Mouse (Mus musculus) midbrain, embryonic 15.5 days (tissue): ENCODE results near the gene Ppp1r1b. TPM values are rescaled to one million over a fixed set of nuclear protein-coding genes. Genes with fewer than 3 reads are reported as not detected.

ENCODE experiments used
- ATAC-seq: fragments of 200-750 bp; cut with Nextera tagmentation; replicated peaks from 2 replicates; pipeline ENCODE4 v1.8.0; 2017; ENCODE audit warnings: moderate TSS enrichment
- H3K27ac ChIP-seq: fragments of 300-500 bp; sonication (generic); 2 replicates; pipeline ENCODE4 v1.5.1; 2015; ENCODE audit warnings: mild to moderate bottlenecking, inconsistent platforms
- H3K27me3 ChIP-seq: fragments of 300-500 bp; sonication (generic); replicated peaks from 2 replicates; pipeline ENCODE4 v1.6.1; 2015; ENCODE audit warnings: inconsistent platforms
- H3K36me3 ChIP-seq: fragments of 300-500 bp; sonication (generic); replicated peaks from 2 replicates; pipeline ENCODE4 v1.6.1; 2015; ENCODE audit warnings: inconsistent platforms
- H3K4me1 ChIP-seq: fragments of 300-500 bp; sonication (generic); 2 replicates; pipeline ENCODE4 v1.6.1; 2015; ENCODE audit warnings: inconsistent platforms
- H3K4me2 ChIP-seq: fragments of 300-500 bp; sonication (generic); 2 replicates; pipeline ENCODE4 v1.6.1; 2015; ENCODE audit warnings: inconsistent platforms, mild to moderate bottlenecking, moderate library complexity
- H3K4me3 ChIP-seq: fragments of 300-500 bp; sonication (generic); 2 replicates; pipeline ENCODE4 v1.5.1; 2015; ENCODE audit warnings: mild to moderate bottlenecking, inconsistent platforms
- H3K9ac ChIP-seq: fragments of 300-500 bp; sonication (generic); 2 replicates; pipeline ENCODE4 v1.6.1; 2015; ENCODE audit warnings: mild to moderate bottlenecking, inconsistent platforms
- H3K9me3 ChIP-seq: fragments of 300-500 bp; sonication (generic); 2 replicates; pipeline ENCODE4 v1.6.1; 2016; ENCODE audit warnings: inconsistent platforms
- WGBS: fragments of 180-500 bp; shearing (Covaris S2); methylation state at CpG from one replicate; pipeline ENCODE4 v1.1.7; 2015; ENCODE audit warnings: mixed read lengths; 5-methylcytosine and 5-hydroxymethylcytosine counted together
- polyA plus RNA-seq: library from polyadenylated mRNA; unstranded; fragments of >200 nt; fragmentation: Nextera tagmentation; extraction: Ambion mirVana; gene quantifications from 2 replicates; pipeline ENCODE4 v1.2.1, GENCODE M21; 2015

Ppp1r1b gene
- polyA plus RNA-seq, 1 experiment from 2014 or later = 2.0 TPM

GRCm38 (mm10) chr11:98394301-98394700 is 46.1 kb downstream of the Ppp1r1b start:
- WGBS = 59% methylated on average over 6 of the region's 6 CpGs
- peaks cover 11% of the 10 kb centered on the region; the same call in 1 of the 2 replicates for H3K27me3 ChIP-seq
- no peak overlapping the region for H3K4me3 ChIP-seq
- ATAC-seq = no peak
- no peaks in the 10 kb centered on the region for H3K36me3 ChIP-seq
- H3K4me1 ChIP-seq = no peaks in the 10 kb centered on the region; the same call in none of the 2 replicates
- H3K9ac ChIP-seq = no peak overlapping the region
- no peaks in the 10 kb centered on the region for H3K9me3 ChIP-seq
- H3K4me2 ChIP-seq = no peak overlapping the region
- H3K27ac ChIP-seq = no peak overlapping the region

GRCm38 (mm10) chr11:98395041-98395440 is 46.8 kb downstream of the Ppp1r1b start:
- Histone ChIP-seq H3K36me3 (no peaks in the 10 kb centered on the region), H3K4me2 (no peak overlapping the region), H3K27ac (no peak overlapping the region), H3K27me3 (peaks cover 11% of the 10 kb centered on the region; the same call in 1 of the 2 replicates), H3K9ac (no peak overlapping the region), H3K9me3 (no peaks in the 10 kb centered on the region), H3K4me1 (peaks cover 3% of the 10 kb centered on the region), H3K4me3 (no peak overlapping the region)
- WGBS = 53% methylated on average over 4 of the region's 4 CpGs
- ATAC-seq = no peak

- Histone ChIP-seq H3K27me3 (no peaks in the 10 kb centered on the region; the same call in 1 of the 2 replicates), H3K36me3 (no peaks in the 10 kb centered on the region), H3K9me3 (no peaks in the 10 kb centered on the region), H3K4me2 (no peak overlapping the region), H3K4me1 (peaks cover 7% of the 10 kb centered on the region), H3K9ac (no peak overlapping the region), H3K4me3 (no peak overlapping the region), H3K27ac (no peak overlapping the region)
- ATAC-seq = no peak
- WGBS = 89% methylated on average over 7 of the region's 7 CpGs
Observed at GRCm38 (mm10) chr11:98397946-98398345, 49.7 kb downstream of the Ppp1r1b start.

GRCm38 (mm10) chr11:98400161-98400726 is 52.0 kb downstream of the Ppp1r1b start, which contains the start of gene Pgap3:
TSS of gene Pgap3 (minus strand) at chr11:98400490.
- no peaks in the 10 kb centered on the region for H3K36me3 ChIP-seq
- H3K4me3 ChIP-seq = peak within 1 kb of the TSS; percentile 59
- peak within 1 kb of the TSS; percentile 74 for H3K4me2 ChIP-seq
- peaks cover 7% of the 10 kb centered on the region for H3K4me1 ChIP-seq
- peak; percentile 91 for ATAC-seq
- peak within 1 kb of the TSS; percentile 96 for H3K27ac ChIP-seq
- no peaks in the 10 kb centered on the region for H3K9me3 ChIP-seq
- under 1% methylated on average over 40 of the region's 40 CpGs for WGBS
- peak within 1 kb of the TSS; percentile 69 for H3K9ac ChIP-seq
- peaks cover 5% of the 10 kb centered on the region for H3K27me3 ChIP-seq

- 65% methylated on average over 3 of the region's 3 CpGs for WGBS
- Histone ChIP-seq H3K27me3 (peaks cover 5% of the 10 kb centered on the region), H3K9me3 (no peaks in the 10 kb centered on the region), H3K27ac (peak overlapping the region; percentile 96), H3K4me1 (peaks cover 7% of the 10 kb centered on the region), H3K36me3 (no peaks in the 10 kb centered on the region), H3K4me2 (peak overlapping the region; percentile 74), H3K4me3 (peak overlapping the region; percentile 59), H3K9ac (peak overlapping the region; percentile 69)
- ATAC-seq = 0 out of 2 replicates have a peak, but pooled peaks have one; percentile 1
Observed at GRCm38 (mm10) chr11:98400816-98401215, 52.6 kb downstream of the Ppp1r1b start.

- Histone ChIP-seq H3K9me3 (no peaks in the 10 kb centered on the region), H3K36me3 (no peaks in the 10 kb centered on the region), H3K27me3 (peaks cover 14% of the 10 kb centered on the region), H3K4me2 (no peak overlapping the region), H3K4me1 (peaks cover 5% of the 10 kb centered on the region; the same call in 1 of the 2 replicates), H3K4me3 (no peak overlapping the region), H3K27ac (no peak overlapping the region), H3K9ac (no peak overlapping the region)
- no peak for ATAC-seq
- WGBS = 78% methylated on average over 6 of the region's 6 CpGs
Observed at GRCm38 (mm10) chr11:98406621-98407020, 58.4 kb downstream of the Ppp1r1b start.

Other genes with a start within 250 kb of the Ppp1r1b start
- 32.8 and 33.2 TPM in 2 replicates for gene Fbxl20, start 198.0 kb upstream of the Ppp1r1b start, polyA plus RNA-seq
- 57.4 and 57.8 TPM in 2 replicates for gene Med1, start 155.1 kb upstream of the Ppp1r1b start, polyA plus RNA-seq
- 9.5 and 9.7 TPM in 2 replicates for gene Cdk12, start 145.3 kb upstream of the Ppp1r1b start, polyA plus RNA-seq
- gene Neurod2, start 18.8 kb upstream of the Ppp1r1b start, polyA plus RNA-seq = 6.5 and 9.0 TPM in 2 replicates
- 38.2 and 44.6 TPM in 2 replicates for gene Stard3, start 10.0 kb downstream of the Ppp1r1b start, polyA plus RNA-seq
- 0.43 TPM in 1 of 2 replicates, not detected in the other for gene Tcap, start 35.4 kb downstream of the Ppp1r1b start, polyA plus RNA-seq
- 1.2 and 1.3 TPM in 2 replicates for gene Pnmt, start 38.0 kb downstream of the Ppp1r1b start, polyA plus RNA-seq
- 9.6 and 9.9 TPM in 2 replicates for gene Pgap3, start 52.1 kb downstream of the Ppp1r1b start, polyA plus RNA-seq
- gene Erbb2, start 64.1 kb downstream of the Ppp1r1b start, polyA plus RNA-seq = 6.8 and 7.7 TPM in 2 replicates
- gene Mien1, start 90.6 kb downstream of the Ppp1r1b start, polyA plus RNA-seq = 233 and 238 TPM in 2 replicates
- gene Grb7, start 98.0 kb downstream of the Ppp1r1b start, polyA plus RNA-seq = 0.80 and 1.1 TPM in 2 replicates
- 0.04 TPM in 1 of 2 replicates, not detected in the other for gene Ikzf3, start 197.6 kb downstream of the Ppp1r1b start, polyA plus RNA-seq
- 0.14 TPM in 1 of 2 replicates, not detected in the other for gene Zpbp2, start 202.7 kb downstream of the Ppp1r1b start, polyA plus RNA-seq
- 120 TPM in 2 replicates for gene Ormdl3, start 239.0 kb downstream of the Ppp1r1b start, polyA plus RNA-seq
- gene Lrrc3c, start 249.9 kb downstream of the Ppp1r1b start, polyA plus RNA-seq = not detected in 2 replicates